Mouse (Mus musculus) cerebellum, adult 2 months (tissue): ENCODE results near the gene Gm10799. TPM values are rescaled to one million over a fixed set of nuclear protein-coding genes. Genes with fewer than 3 reads are reported as not detected.
"Not testable (repeated sequence)": the region's sequence is repeated elsewhere in the genome, so short reads cannot be mapped to it uniquely, and the experiment has no call there.

ENCODE experiments used
- DNase-seq, 2 experiments: peaks; one replicate each; pipeline ENCODE4 v3.0.0; 2021
- H3K27ac ChIP-seq: fragments of 200-500 bp; 2 replicates; pipeline ENCODE4 v1.5.1; 2012; ENCODE audit warnings: low read length, control low read depth, inconsistent platforms; ENCODE audit not compliant: insufficient read depth
- H3K27me3 ChIP-seq: fragments of 200-500 bp; 2 replicates; pipeline ENCODE4 v1.6.1; 2012; ENCODE audit warnings: inconsistent platforms, mild to moderate bottlenecking, low read length, moderate library complexity; ENCODE audit not compliant: control insufficient read depth, insufficient read depth
- H3K4me1 ChIP-seq: fragments of 200-500 bp; 2 replicates; pipeline ENCODE4 v1.6.1; 2011; ENCODE audit warnings: low read length; ENCODE audit not compliant: control insufficient read depth, insufficient read depth
- H3K4me3 ChIP-seq: fragments of 200-500 bp; replicated peaks from 2 replicates; pipeline ENCODE3; 2011; ENCODE audit warnings: mild to moderate bottlenecking, low read depth, low read length, control low read depth; ENCODE audit not compliant: insufficient read depth
- CTCF ChIP-seq: fragments of 200-500 bp; IDR thresholded peaks from 2 replicates; pipeline ENCODE4 v1.5.1; 2011; ENCODE audit warnings: low read depth, mild to moderate bottlenecking, control low read depth, low read length, moderate library complexity, borderline replicate concordance; ENCODE audit not compliant: insufficient read depth
- POLR2A ChIP-seq: fragments of 200-500 bp; IDR thresholded peaks from 2 replicates; pipeline ENCODE4 v1.6.1; 2011; ENCODE audit warnings: low read length, control low read depth, borderline replicate concordance; ENCODE audit not compliant: insufficient read depth
- WGBS: fragments of 180-500 bp; shearing (Covaris S2); methylation state at CpG from one replicate; pipeline ENCODE4 v1.1.7; 2018; 5-methylcytosine and 5-hydroxymethylcytosine counted together
- polyA plus RNA-seq: library from polyadenylated mRNA; depleted of rRNA; stranded (reverse); fragments of >200 nt; gene quantifications from 2 replicates; pipeline ENCODE4 v1.2.3, GENCODE M21; 2012; rRNA removed

Gene Gm10799
- polyA plus RNA-seq: not detected in 2 replicates

GRCm38 (mm10) chr2:104068450-104068849 is at the start of gene Gm10799:
Gene Gm10799, minus strand, starts transcription at chr2:104068550.
- H3K27ac ChIP-seq, DNase-seq, H3K27me3 ChIP-seq, H3K4me3 ChIP-seq, H3K4me1 ChIP-seq: not testable (repeated sequence)
- 95% methylated on average over 7 of the region's 7 CpGs for WGBS

DNA sequence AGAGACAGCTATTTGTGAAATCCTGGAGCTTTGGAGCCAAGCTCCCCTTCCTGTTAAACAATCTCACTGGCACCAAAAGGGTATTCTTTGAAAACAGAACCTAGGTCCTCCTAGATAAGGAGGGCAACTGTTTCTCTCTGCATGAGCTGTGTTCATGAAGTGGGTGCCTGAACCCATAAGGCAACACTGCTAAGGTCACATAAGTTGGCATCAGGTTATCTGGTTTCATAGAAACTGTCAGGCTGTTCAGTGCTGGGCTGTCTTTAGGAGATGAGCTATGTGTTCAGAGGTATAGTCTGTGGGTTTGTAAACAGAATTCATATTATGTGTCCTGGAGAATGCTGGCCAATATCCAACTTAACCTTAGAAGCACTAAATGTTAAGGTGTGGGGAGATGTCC is 48.8 kb upstream of the Gm10799 start:
- DNase-seq, H3K4me1 ChIP-seq, H3K27ac ChIP-seq, H3K27me3 ChIP-seq, H3K4me3 ChIP-seq: not testable (repeated sequence)

DNA sequence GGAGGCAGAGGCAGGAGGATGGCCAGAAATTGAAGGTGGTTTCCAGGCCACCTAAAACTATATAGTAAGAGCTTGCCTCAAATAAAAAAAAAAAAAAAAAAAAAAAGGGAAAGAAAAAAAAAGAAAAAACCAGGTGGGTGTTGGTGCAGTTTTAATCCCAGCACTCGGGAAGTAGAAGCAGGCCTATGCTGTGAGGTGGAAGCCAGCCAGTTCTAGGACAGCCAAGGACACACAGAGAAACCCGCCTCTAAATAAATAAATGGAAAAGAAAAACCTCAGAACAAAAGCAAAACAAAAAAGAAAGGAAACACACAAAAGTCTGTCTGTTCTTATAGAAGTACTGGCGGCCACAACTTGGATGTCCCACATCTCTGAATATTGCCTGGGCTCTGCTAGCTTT is 46.5 kb upstream of the Gm10799 start:
- Histone ChIP-seq H3K27ac (no peak overlapping the region), H3K4me1 (no peaks in the 10 kb centered on the region), H3K4me3 (no peak overlapping the region), H3K27me3 (no peaks in the 10 kb centered on the region)
- WGBS: 78% methylated on average over 3 of the region's 3 CpGs
- DNase-seq: no peak
- TF ChIP-seq CTCF: no peak
- no peak for TF ChIP-seq POLR2A

DNA sequence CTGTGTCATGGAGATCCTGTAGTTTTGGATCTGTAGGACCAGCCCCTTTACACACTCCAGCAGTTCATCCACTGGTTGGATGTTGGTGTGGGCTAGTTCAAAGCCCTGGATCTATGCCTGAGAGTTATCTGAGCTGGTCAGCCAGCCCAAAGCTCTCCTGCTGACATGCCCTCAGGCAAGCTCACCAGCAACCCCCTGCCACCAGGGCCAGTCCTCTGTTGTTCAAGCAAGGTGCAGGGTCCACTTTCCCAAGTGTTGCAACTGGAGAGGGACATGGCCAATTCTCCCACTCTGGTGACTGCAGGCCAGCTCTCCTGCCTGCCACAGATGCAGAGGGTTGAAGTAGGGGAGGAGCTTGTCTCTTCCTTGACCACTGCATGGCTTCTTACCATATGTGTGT is 45.2 kb upstream of the Gm10799 start:
- H3K4me3 ChIP-seq, H3K27me3 ChIP-seq: not testable (repeated sequence)

GRCm38 (mm10) chr2:104111170-104111797 is 42.9 kb upstream of the Gm10799 start:
- DNase-seq, H3K4me1 ChIP-seq, H3K4me3 ChIP-seq, H3K27me3 ChIP-seq, H3K27ac ChIP-seq: not testable (repeated sequence)
- WGBS: no CpG with 5 or more reads among the region's 1 CpGs

More for the DNA sequence above, 45.2 kb upstream of the Gm10799 start:
- DNase-seq, H3K27ac ChIP-seq, H3K4me1 ChIP-seq: not testable (repeated sequence)

DNA sequence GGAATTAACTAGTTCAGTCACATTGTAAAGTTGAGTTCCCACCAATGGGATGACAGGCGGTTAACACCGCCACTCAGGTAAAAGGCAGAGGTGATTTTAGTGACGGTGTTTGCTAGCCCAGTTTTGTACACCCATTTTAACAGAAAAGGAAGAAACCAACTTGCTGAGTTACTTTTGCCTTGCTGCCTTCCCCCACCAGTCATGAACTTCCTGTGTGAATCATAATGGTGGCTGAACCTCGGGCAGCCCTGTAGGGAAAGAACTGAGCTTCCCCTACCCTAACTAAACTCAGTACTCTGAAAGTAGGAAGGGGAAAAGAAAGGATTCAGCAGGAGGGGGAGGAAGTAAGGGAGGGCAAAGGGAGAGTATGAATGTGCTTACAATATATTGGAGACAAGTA is 41.7 kb upstream of the Gm10799 start:
- H3K27ac ChIP-seq: no peak overlapping the region
- H3K4me3 ChIP-seq: no peak overlapping the region
- H3K4me1 ChIP-seq: no peaks in the 10 kb centered on the region
- H3K27me3 ChIP-seq: no peaks in the 10 kb centered on the region
- 91% methylated on average over 4 of the region's 4 CpGs for WGBS
- TF ChIP-seq POLR2A (no peak), CTCF (no peak)
- DNase-seq: no peak

DNA sequence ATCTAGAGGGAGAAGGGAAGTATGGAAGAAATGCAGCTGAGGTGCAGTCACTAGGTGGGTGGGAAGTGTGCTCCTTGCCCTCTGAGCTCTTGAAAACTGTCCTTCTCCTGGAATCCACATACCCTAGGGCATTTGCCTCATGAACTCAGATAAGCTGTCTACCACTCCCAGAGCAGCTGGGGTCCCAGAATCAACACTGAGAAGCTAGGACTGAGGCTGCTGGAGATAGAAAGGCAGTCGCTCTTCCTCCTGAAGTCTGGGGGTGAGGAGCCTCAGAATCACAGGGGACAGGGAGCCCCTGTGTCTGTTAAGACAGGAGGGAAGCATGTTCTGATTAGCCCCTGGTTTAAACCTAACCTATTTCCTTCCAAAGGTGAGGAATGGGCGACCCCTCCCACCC is 41.2 kb upstream of the Gm10799 start:
- no peak for DNase-seq
- 82% methylated on average over 2 of the region's 2 CpGs for WGBS
- no peaks in the 10 kb centered on the region for H3K27me3 ChIP-seq
- H3K4me3 ChIP-seq: no peak overlapping the region
- no peaks in the 10 kb centered on the region for H3K4me1 ChIP-seq
- H3K27ac ChIP-seq: no peak overlapping the region
- TF ChIP-seq CTCF: no peak
- no peak for TF ChIP-seq POLR2A

DNA sequence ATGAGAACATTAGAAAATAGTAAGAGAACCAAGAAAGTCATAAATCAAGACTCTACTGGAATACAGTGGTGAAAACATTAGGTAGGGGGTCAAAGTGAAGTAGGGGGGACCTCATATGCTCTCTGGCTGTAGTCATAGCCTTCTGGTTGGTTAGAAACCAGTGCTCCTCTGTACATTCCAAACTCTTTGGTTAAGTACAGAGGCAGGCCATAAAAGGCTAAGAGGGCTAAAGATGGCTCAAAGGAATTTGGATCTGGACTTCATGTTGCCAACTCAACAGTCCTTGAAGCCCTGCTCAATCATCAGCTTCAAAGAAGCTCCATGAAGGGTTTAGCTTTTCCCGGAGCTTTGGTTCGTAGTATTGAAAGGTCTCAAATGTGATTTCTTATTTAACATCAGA is 40.7 kb upstream of the Gm10799 start:
- H3K4me3 ChIP-seq, H3K27me3 ChIP-seq, DNase-seq, H3K27ac ChIP-seq, H3K4me1 ChIP-seq: not testable (repeated sequence)
- WGBS: 98% methylated on average over 2 of the region's 2 CpGs

DNA sequence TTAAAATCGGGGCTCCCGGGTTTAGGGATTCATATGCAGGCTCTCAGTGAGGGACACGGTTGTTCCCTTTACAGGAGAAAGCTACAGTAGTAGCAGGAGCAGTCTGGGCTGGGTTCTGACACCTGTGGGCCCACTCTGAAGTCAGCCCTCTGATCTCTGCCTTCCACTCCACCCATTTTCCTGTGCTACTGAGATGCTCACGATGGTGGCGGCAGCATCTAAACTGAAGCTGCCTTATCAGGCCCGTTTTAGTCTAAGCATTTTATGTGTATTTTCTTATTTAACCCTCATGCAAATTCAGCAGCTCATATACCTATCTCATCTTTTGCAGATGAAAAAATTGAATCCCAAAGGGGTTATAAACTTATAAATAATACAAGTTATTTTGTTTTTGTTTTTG is 36.5 kb upstream of the Gm10799 start:
- H3K27ac ChIP-seq: no peak overlapping the region
- TF ChIP-seq CTCF (no peak), POLR2A (no peak)
- H3K4me3 ChIP-seq: no peak overlapping the region
- 88% methylated on average over 6 of the region's 6 CpGs for WGBS
- no peaks in the 10 kb centered on the region for H3K4me1 ChIP-seq
- H3K27me3 ChIP-seq: no peaks in the 10 kb centered on the region
- DNase-seq: no peak
